Mouse (Mus musculus): ENCODE data around the gene Tcfl5.
A peak's percentile ranks its signal among the peaks of the same experiment; 100 is the strongest.

The Tcfl5 gene

DNA sequence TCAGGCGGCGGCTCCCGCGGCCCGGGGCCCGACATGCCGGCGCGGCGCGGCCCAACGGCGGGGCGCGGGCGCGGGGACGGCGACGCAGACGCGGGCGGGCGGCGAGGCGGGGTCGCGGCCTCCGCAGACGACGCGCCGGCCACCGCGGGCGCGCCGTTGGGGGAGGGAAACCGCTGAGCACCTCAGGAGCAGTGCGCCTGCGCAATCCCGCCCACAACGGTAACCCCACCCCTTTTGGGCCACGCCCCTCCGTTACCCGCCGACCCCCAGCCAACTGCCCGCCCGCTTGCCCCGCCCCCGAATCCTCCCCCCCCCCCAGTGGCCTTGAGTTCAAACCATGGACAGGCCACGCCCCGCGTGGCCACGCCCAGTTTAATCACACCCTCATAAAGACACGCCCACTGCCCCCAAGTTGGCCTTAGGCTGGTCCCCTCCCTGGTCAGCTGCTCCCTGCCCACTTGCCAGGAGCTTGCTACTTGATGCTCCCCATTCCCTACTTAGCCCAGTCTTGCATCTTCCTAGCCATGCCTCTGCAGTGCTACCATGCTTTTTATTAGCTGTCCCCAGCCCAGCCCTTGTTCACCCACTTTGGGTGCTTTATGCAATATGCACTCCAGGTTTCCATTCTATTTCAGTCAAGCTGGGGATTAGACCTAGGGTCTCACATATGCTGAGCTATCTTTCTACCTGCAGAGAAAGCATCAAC, at the start of gene Tcfl5:
Tcfl5 (minus strand) TSS at position 154 of the 706 bp plus-strand sequence.
- no peak for DNase-seq

DNA sequence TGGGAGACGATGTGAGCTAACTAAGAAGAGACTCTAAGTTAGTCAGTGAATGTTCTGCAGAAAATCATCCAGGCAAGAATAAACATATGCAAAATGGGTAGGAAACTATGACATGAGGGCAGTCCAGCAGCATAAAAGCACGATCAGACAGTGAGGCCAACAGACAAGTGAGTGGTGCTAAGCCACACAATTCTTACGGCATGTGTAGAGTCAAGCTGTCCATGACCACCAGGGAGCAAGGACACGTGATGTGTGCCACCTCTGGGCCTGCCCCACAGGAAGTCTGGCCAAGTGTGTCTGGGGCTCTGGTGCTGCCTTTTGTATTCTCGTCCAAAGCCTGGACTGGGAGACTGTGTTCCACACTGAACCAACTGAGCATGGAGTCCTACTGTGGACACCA, 47.3 kb upstream of the Tcfl5 start:
- no peak for DNase-seq

DNA sequence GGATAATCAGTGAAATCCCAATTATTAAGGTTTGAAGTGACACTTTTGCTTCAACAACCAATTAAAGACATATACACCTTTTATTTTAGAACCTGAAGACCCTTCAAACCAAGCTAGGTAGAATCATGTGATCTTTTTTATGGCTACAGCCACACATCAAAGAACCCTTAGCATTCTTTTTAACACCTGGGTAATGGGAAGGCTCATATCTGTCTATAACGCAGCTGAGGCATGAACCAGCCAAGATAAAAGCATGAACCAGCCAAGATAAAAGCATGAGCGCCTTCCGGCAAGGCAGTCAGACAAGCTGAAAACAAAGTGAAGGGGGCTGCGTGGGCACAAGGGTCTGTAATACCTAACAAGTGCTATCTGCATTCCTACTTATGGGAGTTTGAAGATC, 41.5 kb upstream of the Tcfl5 start:
- no peak for DNase-seq

DNA sequence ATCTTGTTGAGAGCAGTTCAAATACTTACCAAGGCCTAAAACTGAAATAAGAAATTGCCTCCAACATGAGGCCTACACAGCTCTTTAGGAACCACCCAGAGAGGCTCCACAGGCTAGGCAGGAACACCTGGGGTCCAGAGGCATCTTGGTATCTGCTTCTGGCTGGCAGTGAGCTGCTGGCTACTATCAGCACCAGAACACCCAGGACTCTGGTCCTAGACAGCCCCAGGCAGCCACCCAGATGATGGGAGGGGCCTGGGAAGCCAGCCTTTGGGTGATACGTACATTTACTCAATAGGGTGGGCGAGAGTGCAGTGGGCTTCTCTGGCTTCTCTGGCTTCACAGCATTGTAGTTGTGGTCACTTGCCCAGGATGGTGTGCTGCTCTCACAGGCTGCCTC, 41.0 kb upstream of the Tcfl5 start:
- no peak for DNase-seq

DNA sequence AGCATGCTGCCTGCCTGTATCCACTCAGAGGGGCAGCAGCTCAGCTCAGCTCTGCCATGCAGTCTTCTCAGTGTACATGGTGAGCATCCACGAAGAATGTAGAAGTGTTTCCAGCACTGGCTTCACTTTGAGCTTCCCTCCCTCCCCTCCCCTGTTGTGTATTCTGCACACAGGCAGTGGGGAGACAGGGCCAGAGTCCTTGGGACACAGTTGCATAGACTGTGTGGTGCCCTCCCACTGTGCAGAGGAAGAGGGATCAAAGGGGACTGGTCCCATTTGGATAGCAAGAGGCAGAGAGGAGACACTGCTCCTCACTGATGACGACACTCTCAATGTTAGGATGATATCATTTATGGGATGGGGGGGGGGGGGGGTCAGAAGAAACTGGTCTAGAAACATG, 38.7 kb upstream of the Tcfl5 start:
- DNase-seq, result no peak

DNA sequence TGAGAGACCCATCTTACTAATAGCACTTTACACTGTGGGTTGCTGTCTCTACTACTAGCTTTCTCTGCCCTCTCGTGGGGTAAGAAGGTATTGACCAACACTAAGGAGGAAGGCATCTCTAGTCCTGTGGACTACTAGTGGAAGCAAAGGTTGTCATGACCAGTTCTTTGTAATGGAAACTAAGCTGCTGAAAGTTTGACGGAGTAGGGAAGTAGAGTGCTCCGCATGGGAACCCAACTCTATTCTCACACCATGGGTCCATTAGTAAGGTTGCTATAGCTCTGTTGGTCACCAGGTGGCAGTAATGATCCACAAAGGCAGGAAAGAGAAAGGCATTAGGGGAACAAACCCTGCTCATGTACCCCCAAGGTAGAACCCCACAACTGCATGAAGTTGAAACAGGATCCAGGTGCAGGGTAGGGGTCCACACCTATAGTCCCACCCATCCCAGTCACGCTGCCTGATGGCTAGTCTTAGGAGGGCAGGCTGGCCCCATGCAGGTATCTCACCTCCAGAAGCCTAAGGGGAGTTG, 36.2 kb upstream of the Tcfl5 start:
- DNase-seq, result peak; percentile 68 to 80

DNA sequence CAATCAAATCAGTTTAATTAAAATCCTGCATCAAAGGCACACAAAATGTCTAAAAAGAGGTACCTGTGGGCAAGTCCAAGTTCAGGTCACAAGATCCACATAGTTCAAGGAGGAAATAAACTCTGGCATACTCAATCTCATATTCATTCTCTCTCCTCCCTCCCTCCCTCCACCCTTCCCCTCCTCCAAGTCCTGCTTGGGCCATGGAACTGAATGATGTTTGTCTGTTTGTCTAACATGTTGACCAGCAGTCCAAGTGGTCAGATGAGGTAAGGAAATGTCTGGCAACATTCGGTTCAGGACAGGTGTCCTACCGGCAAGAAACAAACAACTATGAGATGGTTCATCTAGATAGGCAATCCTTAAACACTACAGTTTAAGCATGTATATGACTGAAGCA, 34.2 kb upstream of the Tcfl5 start:
- no peak for DNase-seq

DNA sequence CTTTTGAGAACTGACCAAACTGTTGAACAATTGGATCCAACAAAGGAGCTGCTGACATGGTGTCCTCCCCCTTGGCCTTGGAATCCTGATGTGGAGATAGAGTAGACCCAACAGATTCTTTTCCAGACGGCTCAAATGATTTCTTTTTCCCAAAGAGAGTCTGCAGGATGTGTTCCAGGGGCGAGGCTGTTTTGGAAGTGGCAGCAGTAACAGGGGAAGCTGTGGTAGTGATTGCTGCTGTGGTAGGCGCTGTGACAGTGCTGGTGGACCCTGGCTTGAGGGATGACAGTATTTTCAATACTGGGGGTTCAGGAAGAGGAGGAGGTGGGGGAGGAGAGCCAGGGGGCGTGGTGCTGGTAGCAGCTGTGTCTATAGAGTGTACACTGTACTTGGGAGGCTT, 19.5 kb upstream of the Tcfl5 start:
- DNase-seq, result no peak

DNA sequence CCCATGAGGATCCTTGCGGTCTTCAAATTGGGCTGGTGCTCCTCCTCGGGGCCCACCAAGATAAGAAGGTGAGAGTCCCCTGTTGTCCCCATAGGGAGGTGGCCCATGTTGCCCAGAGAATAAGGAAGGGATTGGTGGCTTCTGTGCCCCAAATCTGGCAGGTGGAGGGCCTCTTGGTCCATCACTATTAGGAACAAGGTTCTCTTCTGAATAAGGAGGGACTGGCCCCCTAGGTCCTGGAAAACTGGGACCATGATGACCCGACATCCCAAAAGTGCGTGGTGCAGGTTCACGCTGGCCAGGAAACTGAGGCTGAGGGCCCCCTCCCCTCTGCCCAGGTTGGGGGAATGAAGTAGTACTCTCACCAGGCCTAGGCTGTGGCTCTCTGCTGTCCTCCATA, 18.0 kb upstream of the Tcfl5 start:
- no peak for DNase-seq

DNA sequence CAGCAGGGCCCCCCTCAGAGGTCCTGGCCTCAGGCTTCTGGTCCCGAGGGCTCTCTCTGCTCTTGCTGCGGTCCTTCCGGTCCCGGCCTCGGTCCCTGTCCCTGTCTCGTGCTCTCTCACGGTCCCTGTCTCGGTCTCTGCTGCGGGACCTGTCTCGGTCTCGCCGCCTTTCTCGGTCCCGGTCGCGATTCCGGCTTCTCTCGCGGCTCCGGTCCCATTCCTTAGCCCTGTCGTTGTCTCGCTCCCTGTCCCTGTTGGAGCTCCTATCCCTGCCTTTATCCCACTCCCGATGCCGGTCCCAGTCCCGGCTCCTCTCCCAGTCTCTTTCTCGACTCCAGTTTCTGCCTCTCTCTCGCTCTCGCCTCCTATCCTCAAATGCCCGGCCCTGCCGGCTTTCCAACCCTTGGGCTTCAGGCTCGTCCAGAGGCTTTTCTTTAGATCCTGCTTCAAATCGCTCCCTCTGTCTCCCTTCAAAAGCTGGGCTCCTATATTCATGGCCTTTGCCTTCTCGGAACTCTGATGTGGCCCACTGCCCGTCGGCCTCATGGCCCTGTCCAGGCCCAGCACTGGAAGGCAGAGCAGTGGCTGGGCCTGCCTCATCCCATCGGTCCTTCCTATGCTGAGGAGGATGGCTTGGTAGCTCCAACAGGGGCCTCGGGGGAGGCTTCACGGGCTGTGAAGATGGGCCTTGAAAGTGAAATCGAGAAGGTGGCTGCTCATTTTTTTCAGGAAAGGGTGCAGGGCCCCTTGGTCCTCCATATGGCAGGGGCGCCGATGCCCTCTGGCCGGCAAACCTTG, 17.0 kb upstream of the Tcfl5 start:
- peak in 1 of 2 experiments; percentile 34 for DNase-seq

DNA sequence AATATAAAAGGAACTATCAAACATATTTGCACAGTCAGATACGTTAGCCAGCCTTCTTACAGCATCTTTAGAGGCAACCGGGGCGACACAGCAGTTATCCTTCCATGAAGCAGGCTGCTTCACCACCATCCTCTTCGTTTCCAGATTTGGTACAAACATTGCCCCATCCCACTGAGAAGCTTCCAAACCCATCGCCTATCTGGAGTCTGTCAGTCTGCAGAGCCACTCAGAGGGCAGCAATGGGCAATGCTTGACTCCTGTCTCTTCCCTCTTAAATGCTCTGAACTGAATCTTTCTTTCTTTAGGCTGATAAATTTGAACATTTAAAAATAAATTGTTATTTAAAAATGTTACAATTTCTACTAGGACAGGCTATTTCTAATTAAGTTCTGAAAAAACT, 15.9 kb upstream of the Tcfl5 start:
- DNase-seq, result no peak

DNA sequence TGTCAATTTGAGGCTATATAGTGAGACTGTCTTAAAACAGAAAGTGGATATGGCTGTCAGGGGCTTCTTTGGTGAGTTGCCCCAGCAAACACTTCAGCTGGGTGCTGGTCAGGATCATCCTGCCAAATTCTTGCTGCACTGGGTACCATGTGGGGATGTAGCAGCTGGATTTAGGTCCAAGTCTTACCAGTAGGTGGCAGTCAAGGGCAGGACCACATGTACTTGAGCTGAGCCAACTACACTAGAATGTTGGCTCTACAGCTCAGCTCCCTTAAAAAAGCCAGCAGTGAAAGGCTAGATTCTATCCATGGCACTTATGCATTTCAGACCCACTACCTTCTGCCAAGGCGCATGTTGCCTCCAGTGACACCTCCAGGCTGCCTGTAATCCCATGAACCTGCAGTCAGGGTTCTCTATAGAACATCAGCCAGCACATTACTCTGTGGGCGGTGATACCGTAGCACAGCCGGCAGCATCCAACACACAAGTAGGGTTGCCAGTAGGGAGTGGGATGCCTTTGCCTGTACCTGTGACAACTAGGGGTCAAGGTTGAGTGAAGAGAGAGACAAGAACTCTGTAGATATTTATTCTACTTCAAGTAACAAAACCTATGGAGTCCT, 15.0 kb upstream of the Tcfl5 start:
- peak; percentile 79 to 87 for DNase-seq

DNA sequence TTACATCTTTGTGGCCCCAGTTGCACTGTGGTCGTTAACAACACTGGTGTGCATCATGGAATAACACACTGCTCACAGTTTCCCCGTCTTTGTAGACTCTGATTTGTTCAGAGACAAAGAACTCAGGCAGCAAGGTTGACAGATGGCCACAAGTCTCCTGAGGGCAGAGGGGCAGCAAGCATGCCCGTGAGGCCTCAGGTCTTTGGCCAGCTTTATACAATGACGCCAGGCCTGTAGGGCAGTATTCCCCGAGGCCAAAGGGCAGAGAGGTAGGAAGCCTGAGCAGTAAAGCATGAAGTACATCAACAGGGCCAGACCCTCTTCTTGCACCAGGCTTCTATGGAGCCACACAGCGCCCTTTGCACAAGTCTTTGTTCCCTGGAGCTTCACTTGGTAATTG, 12.6 kb upstream of the Tcfl5 start:
- peak; percentile 43 to 52 for DNase-seq

DNA sequence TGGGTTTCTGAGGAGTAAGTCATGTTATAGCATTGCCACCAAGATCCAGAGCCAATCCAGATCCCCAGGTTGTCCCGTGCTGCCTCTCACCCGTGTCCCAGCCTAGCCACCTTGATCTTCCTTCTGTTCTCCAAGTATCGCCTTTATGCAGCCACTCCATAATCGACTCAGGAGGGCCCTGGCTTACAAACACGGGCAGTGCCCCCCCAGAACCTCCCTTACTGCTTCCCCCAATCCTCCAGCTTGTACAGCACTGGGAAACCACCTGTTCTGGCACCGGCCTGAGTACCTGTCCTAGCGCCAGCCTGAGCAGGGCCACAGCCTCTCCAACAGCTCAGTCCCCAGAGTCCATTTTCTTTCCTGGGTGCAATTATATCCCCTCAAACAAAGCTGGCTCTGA, 12.2 kb upstream of the Tcfl5 start:
- DNase-seq, result no peak

DNA sequence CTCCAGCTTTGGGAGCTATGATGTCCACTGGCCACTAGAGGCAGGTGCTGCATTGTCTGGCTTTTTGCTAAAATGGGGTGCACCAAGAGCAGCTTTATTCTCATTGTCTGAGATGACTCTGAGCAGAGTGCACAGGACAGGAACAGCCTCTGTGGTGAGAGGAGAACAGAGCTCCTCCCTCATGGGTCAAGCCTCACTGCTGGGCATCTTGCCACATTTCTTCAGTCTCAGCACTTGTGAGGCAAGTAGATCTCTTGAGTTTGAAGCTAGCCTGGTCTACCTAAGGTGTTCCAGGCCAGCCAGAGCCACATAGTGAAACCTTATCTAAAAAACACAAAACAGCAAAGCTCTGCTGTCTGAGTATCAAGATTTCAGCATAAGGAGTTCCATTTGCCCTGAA, 4.3 kb upstream of the Tcfl5 start:
- DNase-seq, result no peak

DNA sequence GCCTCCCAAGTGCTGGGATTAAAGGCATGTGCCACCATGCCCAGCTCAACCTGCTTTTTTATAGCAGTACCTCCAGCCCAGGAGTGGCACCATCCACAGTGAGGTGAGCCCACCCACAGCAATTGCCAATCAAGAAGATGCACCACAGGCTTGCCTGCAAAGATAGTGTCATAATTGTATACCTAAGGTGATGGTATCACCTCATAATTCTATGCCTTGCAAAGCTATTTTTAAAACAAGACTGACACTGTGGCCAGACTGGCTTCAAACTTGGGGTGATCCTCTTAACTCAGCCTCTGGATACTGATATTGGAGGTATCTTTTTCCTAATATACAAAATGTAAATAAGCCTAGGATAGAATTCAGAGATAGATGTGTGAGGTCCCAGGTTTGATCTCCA, 1.1 kb upstream of the Tcfl5 start:
- no peak for DNase-seq

DNA sequence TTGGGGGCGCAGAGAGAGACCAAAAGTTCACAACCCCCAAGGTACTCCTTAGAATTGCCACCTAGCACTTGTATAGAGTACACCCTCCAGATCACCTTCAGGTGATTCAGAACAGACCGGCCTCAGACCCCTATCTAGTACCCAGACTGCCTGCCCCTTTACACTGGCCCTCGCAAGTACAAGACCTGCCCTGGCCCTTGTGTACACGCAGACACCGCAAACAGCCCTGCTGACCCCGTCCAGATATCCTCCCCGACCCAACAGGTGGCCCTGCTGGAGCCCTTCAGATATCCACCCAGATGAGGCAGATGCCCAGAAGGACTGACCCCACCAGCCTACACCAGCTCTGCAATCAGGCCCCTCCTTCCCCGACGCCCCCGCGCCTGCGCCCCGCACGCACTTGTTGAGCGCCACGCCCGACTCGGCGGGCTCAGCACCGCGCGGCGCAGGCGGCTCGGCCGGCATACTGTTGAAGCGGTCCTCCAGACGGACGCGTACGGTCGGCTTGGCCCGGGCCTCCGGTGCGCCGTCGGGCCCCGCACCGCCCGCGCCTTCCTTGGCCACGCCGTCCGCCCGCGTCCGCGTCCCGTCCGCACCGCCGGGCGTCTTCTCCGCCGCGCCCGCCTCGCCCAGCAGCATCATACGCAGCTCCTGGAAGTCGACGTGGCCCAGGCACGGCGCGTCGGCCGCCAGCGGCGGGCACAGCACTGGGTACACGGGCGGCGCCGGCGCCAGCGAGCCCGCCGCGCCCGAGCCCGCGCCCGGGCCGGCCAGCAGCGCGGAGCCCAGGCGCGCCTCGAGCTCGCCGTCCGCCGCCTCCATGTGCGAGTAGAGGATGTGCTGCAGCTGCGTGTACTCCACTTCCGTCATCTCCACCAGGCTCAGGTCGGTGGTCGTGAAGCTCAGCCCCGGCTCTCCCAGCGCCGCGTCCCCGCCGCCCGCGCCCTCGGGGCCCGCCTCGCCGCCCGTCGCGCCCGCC, 643 bp downstream of the Tcfl5 start:
- no peak for DNase-seq

DNA sequence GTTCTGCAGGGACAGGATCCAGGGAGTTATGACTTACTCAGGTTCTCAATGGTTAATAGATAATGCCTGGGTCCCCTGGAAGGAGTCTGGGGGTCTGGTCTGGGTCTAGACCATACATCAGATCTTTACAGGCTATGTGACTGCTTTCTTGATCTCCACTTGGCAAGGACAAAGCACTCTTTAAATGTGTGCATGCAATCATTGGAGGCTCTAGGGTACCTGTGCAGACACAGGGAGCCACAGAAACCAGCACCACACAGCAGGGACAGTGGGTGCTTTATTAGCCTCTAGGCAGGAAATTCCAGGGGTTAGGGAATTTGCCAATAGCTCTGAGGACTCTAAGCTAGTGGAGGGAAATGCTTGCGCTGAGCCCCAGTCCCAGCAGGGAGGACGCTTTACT, 30.6 kb downstream of the Tcfl5 start:
- no peak for DNase-seq

DNA sequence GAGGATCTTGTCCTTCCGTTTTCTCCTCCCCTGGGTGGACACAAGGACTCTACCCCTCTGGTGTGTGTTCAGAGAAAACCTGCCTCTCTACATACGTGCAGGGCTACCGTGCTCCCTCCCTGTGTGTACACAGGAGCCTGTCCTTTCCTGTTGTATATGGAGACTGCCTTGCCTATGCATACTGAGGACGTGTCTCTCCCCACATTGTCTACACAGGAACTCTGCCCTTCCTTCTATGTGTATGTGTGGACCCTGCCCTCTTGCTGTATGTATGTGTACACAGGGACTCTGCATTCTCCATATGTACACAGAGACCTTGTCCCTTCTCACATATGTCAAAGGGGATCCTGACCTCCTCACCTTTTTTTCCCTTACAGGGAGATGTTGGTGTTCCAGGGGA, 32.2 kb downstream of the Tcfl5 start:
- no peak for DNase-seq

DNA sequence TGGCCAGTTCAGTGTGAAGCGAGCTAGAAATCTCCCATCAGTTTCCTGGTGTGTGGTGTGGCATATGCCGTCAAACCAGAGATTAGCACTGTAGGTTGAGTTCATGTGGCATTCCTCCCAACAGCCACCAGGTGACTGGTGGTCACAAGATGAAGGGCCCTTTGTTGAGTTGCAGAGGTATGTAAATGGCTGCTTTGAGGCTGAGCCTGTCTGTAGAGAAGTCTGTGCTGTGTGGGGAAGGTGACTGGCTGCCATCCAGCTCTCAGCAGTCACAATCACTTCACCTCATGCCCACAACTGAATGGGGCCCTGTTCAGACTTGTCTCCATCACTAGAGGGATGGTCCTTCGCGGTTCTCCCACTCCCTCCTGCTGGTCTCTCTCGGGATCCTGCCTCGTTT, 37.7 kb downstream of the Tcfl5 start:
- DNase-seq, result no peak

DNA sequence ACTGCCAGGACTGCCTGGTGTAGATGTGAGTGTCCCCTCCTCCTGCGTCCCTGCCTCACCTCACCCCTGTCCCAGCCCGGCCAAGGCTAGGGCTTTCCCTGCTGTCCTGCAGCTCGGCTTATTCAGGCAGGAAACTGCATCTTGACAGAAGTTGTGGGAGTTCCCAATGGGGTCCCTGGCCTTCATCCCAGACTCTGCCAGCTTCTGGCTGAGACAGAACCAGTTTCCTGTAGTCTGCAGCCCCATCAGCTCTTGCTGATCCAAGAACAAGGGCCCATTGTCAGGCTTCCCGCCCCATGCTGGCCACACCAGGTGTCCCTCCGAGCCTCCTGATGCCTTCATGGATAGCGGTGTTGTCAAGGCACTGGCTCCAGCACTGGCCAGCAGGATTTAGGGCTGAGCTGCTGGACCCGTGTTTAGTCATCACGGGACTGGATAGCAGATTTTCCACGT, 41.9 kb downstream of the Tcfl5 start:
- DNase-seq, result peak in 1 of 2 experiments; percentile 19

DNA sequence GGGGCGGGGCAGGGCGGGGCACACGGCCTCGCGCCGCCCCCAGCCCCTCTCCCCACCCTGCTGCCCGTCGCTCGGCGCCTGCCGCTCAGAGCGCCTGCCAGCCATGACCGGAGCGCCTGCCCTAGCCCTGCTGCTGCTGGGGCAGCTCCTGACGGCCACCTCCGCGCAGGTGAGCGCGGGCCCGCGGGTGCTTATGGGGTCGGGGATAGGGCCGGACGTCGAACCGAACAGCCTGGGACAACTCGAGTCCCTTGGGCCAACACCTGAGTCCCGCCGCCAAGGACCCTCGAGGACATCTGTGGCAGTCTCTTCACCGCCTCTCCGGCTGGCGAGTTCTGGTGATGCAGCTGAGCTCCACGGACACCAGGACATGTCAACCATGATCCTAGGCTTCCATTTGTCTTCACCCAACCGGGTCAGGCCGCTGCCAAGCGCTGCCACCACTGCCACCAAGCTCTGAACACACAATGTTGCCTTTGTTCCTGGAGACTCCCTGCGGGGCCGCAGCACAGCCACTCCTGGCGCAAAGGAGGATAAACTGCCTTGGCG, 44.3 kb downstream of the Tcfl5 start:
- DNase-seq, result no peak
